Mouse (Mus musculus) midbrain, embryonic 11.5 days (tissue): ENCODE results near the gene Cdk5rap2. TPM values are rescaled to one million over a fixed set of nuclear protein-coding genes. Genes with fewer than 3 reads are reported as not detected.

Experiments
- ATAC-seq: fragments of 200-750 bp; cut with Nextera tagmentation; 2 replicates; pipeline ENCODE4 v1.8.0; 2017; ENCODE audit warnings: moderate TSS enrichment, moderate library complexity; ENCODE audit not compliant: low FRiP score
- DNase-seq: peaks from one replicate; pipeline ENCODE4 v3.0.0; 2015; ENCODE audit warnings: low spot score; ENCODE audit errors: missing footprints
- H3K27ac ChIP-seq: fragments of 300-500 bp; sonication (generic); 2 replicates; pipeline ENCODE4 v1.5.1; 2014; ENCODE audit warnings: low read depth, low read length
- H3K27me3 ChIP-seq: fragments of 300-500 bp; sonication (generic); 2 replicates; pipeline ENCODE4 v1.6.1; 2014; ENCODE audit warnings: mild to moderate bottlenecking, low read length, moderate library complexity, mixed read lengths; ENCODE audit not compliant: control insufficient read depth, insufficient read depth
- H3K36me3 ChIP-seq: fragments of 300-500 bp; sonication (generic); 2 replicates; pipeline ENCODE4 v1.6.1; 2014; ENCODE audit warnings: mild to moderate bottlenecking, low read length, moderate library complexity, mixed read lengths; ENCODE audit not compliant: control insufficient read depth, insufficient read depth
- H3K4me1 ChIP-seq: fragments of 300-500 bp; sonication (generic); 2 replicates; pipeline ENCODE4 v1.6.1; 2014; ENCODE audit warnings: low read length; ENCODE audit not compliant: control insufficient read depth, insufficient read depth
- H3K4me2 ChIP-seq: fragments of 300-500 bp; sonication (generic); 2 replicates; pipeline ENCODE4 v1.6.1; 2014; ENCODE audit warnings: mild to moderate bottlenecking, moderate library complexity
- H3K4me3 ChIP-seq: fragments of 300-500 bp; sonication (generic); 2 replicates; pipeline ENCODE4 v1.5.1; 2014; ENCODE audit warnings: low read depth, low read length
- H3K9ac ChIP-seq: fragments of 300-500 bp; sonication (generic); 2 replicates; pipeline ENCODE4 v1.6.1; 2014; ENCODE audit warnings: low read length
- H3K9me3 ChIP-seq: fragments of 300-500 bp; sonication (generic); 2 replicates; pipeline ENCODE4 v1.6.1; 2016; ENCODE audit warnings: low read length; ENCODE audit not compliant: control insufficient read depth
- WGBS: fragments of 180-500 bp; shearing (Covaris S2); extraction: QIAGEN DNeasy Blood & Tissue Kit; methylation state at CpG from one replicate; pipeline ENCODE4 v1.1.7; 2014; 5-methylcytosine and 5-hydroxymethylcytosine counted together
- polyA plus RNA-seq: library from polyadenylated mRNA; unstranded; fragments of >200 nt; fragmentation: Nextera tagmentation; extraction: Ambion mirVana; gene quantifications from 2 replicates; pipeline ENCODE4 v1.2.1, GENCODE M21; 2014

Gene Cdk5rap2
- polyA plus RNA-seq, 1 experiment from 2014 or later = 19.1 TPM

GRCm38 (mm10) chr4:70239731-70240130 lies 170.5 kb downstream of the Cdk5rap2 start:
- Histone ChIP-seq H3K9ac (no peak overlapping the region), H3K9me3 (no peaks in the 10 kb centered on the region), H3K4me3 (no peak overlapping the region), H3K36me3 (peaks cover 7% of the 10 kb centered on the region), H3K27ac (no peak overlapping the region), H3K27me3 (no peaks in the 10 kb centered on the region), H3K4me1 (no peaks in the 10 kb centered on the region), H3K4me2 (no peak overlapping the region)
- no peak for ATAC-seq
- WGBS = 96% methylated on average over 7 of the region's 7 CpGs
- no peak for DNase-seq

- no peaks in the 10 kb centered on the region for H3K9me3 ChIP-seq
- DNase-seq (no peak), ATAC-seq (no peak)
- no peaks in the 10 kb centered on the region for H3K27me3 ChIP-seq
- WGBS = 94% methylated on average over 6 of the region's 6 CpGs
- H3K4me2 ChIP-seq = no peak overlapping the region
- H3K9ac ChIP-seq = no peak overlapping the region
- H3K27ac ChIP-seq = no peak overlapping the region
- no peak overlapping the region for H3K4me3 ChIP-seq
- no peaks in the 10 kb centered on the region for H3K4me1 ChIP-seq
- peaks cover 7% of the 10 kb centered on the region for H3K36me3 ChIP-seq
These were observed 171.4 kb downstream of the Cdk5rap2 start for GRCm38 (mm10) chr4:70238862-70239261.

GRCm38 (mm10) chr4:70232383-70232782 lies 177.9 kb downstream of the Cdk5rap2 start:
- Histone ChIP-seq H3K4me1 (no peaks in the 10 kb centered on the region), H3K27ac (no peak overlapping the region), H3K9ac (no peak overlapping the region), H3K4me2 (no peak overlapping the region), H3K27me3 (no peaks in the 10 kb centered on the region), H3K9me3 (no peaks in the 10 kb centered on the region), H3K36me3 (peaks cover 2% of the 10 kb centered on the region; the same call in 1 of the 2 replicates), H3K4me3 (no peak overlapping the region)
- WGBS = 84% methylated on average over 3 of the region's 3 CpGs
- no peak for DNase-seq
- no peak for ATAC-seq

- H3K27ac ChIP-seq = no peak overlapping the region
- no peak overlapping the region for H3K9ac ChIP-seq
- H3K4me2 ChIP-seq = no peak overlapping the region
- H3K4me3 ChIP-seq = no peak overlapping the region
- no peak for DNase-seq
- no peak for ATAC-seq
- no peaks in the 10 kb centered on the region for H3K4me1 ChIP-seq
- H3K36me3 ChIP-seq = no peaks in the 10 kb centered on the region; the same call in 1 of the 2 replicates
- no peaks in the 10 kb centered on the region for H3K9me3 ChIP-seq
- H3K27me3 ChIP-seq = no peaks in the 10 kb centered on the region
- WGBS = 92% methylated on average over 4 of the region's 4 CpGs
These were observed 180.4 kb downstream of the Cdk5rap2 start for GRCm38 (mm10) chr4:70229874-70230273.

- H3K27ac ChIP-seq = no peak overlapping the region
- ATAC-seq = no peak
- no peaks in the 10 kb centered on the region for H3K4me1 ChIP-seq
- no peak overlapping the region for H3K4me3 ChIP-seq
- no peak for DNase-seq
- H3K9ac ChIP-seq = no peak overlapping the region
- no peaks in the 10 kb centered on the region for H3K27me3 ChIP-seq
- no peaks in the 10 kb centered on the region; the same call in 1 of the 2 replicates for H3K36me3 ChIP-seq
- no peak overlapping the region for H3K4me2 ChIP-seq
- H3K9me3 ChIP-seq = no peaks in the 10 kb centered on the region
- 85% methylated on average over 2 of the region's 2 CpGs for WGBS
These were observed 181.9 kb downstream of the Cdk5rap2 start for GRCm38 (mm10) chr4:70228350-70228749.

- no peak overlapping the region for H3K4me2 ChIP-seq
- peaks cover 1% of the 10 kb centered on the region for H3K36me3 ChIP-seq
- no peak overlapping the region for H3K4me3 ChIP-seq
- ATAC-seq = no peak
- H3K27me3 ChIP-seq = no peaks in the 10 kb centered on the region
- H3K27ac ChIP-seq = no peak overlapping the region
- no peak for DNase-seq
- 94% methylated on average over 3 of the region's 3 CpGs for WGBS
- H3K9me3 ChIP-seq = no peaks in the 10 kb centered on the region
- no peak overlapping the region for H3K9ac ChIP-seq
- H3K4me1 ChIP-seq = no peaks in the 10 kb centered on the region
These were observed 182.6 kb downstream of the Cdk5rap2 start for GRCm38 (mm10) chr4:70227667-70228066.

GRCm38 (mm10) chr4:70224503-70224902 lies 185.7 kb downstream of the Cdk5rap2 start:
- WGBS = 86% methylated on average over 2 of the region's 2 CpGs
- no peak overlapping the region for H3K4me3 ChIP-seq
- H3K9me3 ChIP-seq = no peaks in the 10 kb centered on the region
- ATAC-seq (no peak), DNase-seq (no peak)
- H3K9ac ChIP-seq = no peak overlapping the region
- H3K4me2 ChIP-seq = no peak overlapping the region
- H3K4me1 ChIP-seq = no peaks in the 10 kb centered on the region
- no peak overlapping the region for H3K27ac ChIP-seq
- peaks cover 6% of the 10 kb centered on the region for H3K36me3 ChIP-seq
- H3K27me3 ChIP-seq = no peaks in the 10 kb centered on the region

- Histone ChIP-seq H3K4me2 (no peak overlapping the region), H3K36me3 (peaks cover 6% of the 10 kb centered on the region), H3K4me3 (no peak overlapping the region), H3K27ac (no peak overlapping the region), H3K27me3 (no peaks in the 10 kb centered on the region), H3K9ac (no peak overlapping the region), H3K9me3 (no peaks in the 10 kb centered on the region), H3K4me1 (no peaks in the 10 kb centered on the region)
- no peak for ATAC-seq
- DNase-seq = no peak
- WGBS = 54% methylated on average over 3 of the region's 3 CpGs
These were observed 188.4 kb downstream of the Cdk5rap2 start for GRCm38 (mm10) chr4:70221878-70222277.

GRCm38 (mm10) chr4:70221370-70221769 lies 188.9 kb downstream of the Cdk5rap2 start:
- Histone ChIP-seq H3K36me3 (peaks cover 6% of the 10 kb centered on the region), H3K4me2 (no peak overlapping the region), H3K4me3 (no peak overlapping the region), H3K9me3 (no peaks in the 10 kb centered on the region), H3K4me1 (no peaks in the 10 kb centered on the region), H3K27me3 (no peaks in the 10 kb centered on the region), H3K9ac (no peak overlapping the region), H3K27ac (no peak overlapping the region)
- no peak for DNase-seq
- ATAC-seq = no peak
- 96% methylated on average over 1 of the region's 1 CpGs for WGBS
